Mouse (Mus musculus): ENCODE data around the gene Mzt1.
A peak's percentile ranks its signal among the peaks of the same experiment; 100 is the strongest.
"Not testable (repeated sequence)": the region's sequence is repeated elsewhere in the genome, so short reads cannot be mapped to it uniquely, and the experiment has no call there.

The Mzt1 gene

DNA sequence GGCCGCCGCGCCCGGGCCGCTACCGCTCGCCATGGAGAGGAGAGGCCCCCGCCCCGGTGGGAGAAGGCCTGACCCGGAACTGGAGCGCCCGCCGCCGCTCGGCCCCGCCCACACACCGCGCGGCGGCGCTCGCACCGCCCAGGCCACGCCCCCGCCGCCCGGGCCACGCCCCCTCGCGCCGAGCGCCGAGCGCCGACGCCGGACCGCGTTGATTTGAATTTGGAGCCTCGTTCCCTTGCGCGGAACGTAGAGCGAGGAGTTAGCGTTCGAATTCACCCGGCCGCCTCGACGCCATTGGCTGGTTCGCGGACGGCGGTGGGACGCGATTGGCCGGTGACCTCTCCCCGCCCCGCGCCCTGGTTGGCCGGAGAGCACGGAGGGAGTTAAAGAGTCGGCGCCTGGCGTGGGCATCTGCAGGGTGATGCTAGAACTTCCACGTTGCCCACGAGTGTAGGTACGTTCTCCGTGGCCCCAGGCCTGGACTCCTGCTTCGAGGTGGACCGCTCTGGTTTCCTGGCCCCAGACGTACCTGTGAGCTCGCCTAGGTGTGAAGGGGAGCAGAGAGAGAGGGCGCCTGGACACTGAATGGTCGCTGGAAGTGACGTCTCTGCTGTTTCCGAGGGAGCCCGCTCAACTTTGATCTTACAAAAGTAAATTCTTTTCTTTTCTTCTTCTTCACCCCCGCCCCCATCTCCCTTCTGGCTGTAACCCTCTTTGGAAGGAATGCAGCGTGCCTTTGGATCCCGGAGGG lies at the start of gene Mzt1, which contains the start of gene Bora:
Mzt1 (minus strand) TSS at position 104 of the 751 bp plus-strand sequence.
Bora (plus strand) TSS at position 192 of the 751 bp plus-strand sequence.
- DNase-seq, result peak; percentile 93 to 97

DNA sequence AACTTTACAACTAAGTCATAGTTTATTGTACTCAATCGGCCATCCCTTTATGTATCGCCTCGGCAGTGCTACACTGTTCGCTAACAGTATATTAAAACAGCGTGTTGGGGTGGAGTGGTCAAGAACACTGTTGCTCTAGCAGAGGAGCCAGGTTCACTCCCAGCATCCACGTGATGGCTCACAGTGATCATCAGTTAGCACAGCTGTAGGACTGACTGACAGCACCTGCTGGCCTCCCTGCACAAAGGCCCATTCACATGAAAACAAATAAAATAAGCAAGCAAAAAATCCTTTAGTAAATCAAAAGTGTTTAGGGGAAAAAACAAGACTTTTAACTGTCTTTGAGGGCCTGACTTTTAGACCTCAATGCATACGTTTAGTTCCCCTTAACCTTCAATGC lies 43.0 kb upstream of the Mzt1 start:
- DNase-seq, result no peak

GRCm38 (mm10) chr14:99071146-99071545 lies 25.2 kb upstream of the Mzt1 start:
- no peak for DNase-seq

GRCm38 (mm10) chr14:99063091-99063490 lies 17.2 kb upstream of the Mzt1 start:
- no peak for DNase-seq

DNA sequence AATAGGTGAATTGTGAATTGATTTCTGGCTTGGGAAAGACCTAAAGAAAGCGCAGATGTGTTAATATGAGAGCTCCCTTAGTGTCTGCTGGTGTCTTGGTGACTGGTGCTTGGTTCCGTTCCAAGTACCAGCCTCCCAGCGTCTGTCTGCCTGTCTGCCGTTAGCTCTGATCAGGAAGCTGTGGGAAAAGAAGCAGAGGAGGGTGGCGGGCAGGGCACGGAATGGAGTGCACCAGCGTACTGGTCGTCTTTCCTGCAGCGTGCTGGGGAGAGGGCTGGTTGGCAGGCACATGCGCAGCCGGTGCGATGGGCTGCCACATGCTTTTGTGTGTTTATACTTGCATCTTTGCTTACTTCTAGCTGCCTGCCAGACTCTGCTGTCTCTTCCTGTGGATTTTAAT lies 14.7 kb upstream of the Mzt1 start:
- no peak for DNase-seq

DNA sequence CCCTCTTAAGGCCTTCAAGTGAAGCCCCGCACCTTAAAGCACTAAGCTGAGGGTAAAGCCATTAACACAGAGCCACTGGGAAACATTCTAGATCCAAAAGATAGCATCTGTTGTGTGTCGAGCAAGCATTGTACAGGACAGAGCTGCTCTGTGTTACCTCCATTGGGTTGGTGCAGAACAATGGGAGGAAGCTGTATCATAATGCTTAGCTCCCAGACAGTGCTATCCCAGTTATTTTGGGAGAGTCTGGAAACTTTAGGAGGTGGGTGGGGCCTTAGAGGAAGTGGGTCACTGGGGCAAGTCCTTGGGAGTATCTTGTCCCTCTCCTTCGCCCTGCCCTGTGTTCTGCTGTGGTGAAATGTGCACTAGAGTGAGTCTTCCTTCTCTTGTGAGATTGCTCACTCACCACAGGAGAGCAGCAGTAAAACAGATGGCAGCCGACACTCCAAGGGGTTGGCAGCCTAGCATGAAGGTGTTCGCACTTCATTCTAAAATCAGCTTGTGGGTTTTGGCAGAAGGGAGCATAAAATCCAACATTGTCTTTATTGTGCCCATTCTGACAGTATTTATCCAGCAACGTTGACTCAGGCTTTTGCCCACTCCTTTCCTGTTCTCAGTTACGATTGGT lies 13.1 kb upstream of the Mzt1 start:
- DNase-seq, result no peak

DNA sequence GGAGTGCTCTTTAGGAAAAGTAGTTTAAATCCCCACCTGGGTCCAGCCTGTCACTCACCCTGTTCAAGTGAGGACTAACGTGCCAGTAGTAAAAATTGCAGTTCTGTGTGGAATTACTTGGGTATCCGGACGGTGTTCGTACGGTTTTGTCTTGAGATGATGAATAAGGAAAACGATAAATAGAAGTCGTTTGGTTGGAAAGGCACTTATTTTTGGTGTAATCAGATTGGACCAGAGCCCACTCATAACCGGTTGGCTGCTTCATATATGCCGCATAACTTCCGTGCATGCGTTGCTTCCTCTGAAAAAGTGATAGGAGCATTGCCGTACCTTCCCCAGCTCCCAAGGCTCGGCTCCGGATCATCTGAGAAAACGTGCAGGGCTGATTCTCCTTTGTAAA lies 848 bp upstream of the Mzt1 start:
- no peak for DNase-seq

GRCm38 (mm10) chr14:99045378-99046030 lies 430 bp downstream of the Mzt1 start:
- peak; percentile 30 to 66 for DNase-seq

DNA sequence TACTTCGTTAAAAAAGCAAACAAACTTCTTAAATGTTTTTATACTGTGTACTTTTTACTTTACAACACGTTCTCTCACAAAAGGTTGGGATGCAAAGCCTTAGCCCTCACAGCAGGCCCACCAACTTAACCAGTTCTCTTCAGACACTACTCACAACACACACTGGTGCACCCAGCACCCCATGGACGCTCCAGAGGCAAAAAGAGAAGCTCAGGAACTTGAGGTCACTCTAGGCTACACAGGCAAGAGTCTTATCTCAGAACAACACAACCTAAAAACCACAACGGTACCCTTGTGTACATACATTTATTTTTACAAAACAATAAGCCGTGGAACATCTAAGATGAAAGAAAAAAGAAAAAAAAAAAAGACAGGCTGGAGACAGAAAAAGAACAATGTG lies 1.2 kb downstream of the Mzt1 start:
- no peak for DNase-seq

DNA sequence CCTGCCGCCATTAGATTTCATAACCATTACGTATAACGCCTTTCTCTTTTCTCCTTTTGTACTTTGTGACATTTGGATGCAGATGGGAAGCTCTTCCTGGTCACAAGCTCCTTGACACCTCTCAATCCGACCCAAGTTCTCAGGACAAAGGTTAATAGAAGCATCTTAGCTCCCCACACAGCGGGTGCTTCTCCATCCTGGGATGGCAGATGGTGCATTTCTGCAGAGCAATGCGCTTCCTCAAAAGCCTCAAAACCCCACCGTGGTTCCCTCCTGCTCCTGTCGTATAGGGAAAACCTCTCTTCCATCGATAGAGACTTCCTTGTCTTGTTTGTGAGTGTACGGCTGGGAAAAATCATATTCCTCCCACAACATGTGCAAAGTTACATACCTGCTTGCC lies 1.8 kb downstream of the Mzt1 start:
- DNase-seq, result no peak

DNA sequence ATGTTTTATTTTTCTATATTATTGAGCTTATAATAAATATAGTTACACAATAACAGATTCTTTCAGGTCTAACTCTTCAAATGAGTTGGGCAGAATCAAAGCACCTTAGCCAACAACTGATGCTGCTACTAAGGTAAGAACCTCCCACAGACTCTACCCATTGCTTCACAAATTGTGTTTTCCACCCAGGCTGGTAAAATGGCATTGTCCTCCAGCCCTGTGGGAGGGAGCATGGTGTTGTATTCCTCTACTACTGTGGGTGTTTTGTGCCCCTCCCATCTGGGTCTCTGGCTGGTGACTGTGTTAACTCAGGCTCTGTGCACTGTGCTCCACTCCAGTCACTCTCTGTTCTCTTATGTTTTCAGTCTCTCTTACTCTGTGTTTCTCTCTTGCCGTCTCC lies 2.4 kb downstream of the Mzt1 start:
- DNase-seq, result no peak

GRCm38 (mm10) chr14:99041416-99041815 lies 4.5 kb downstream of the Mzt1 start:
- no peak for DNase-seq

DNA sequence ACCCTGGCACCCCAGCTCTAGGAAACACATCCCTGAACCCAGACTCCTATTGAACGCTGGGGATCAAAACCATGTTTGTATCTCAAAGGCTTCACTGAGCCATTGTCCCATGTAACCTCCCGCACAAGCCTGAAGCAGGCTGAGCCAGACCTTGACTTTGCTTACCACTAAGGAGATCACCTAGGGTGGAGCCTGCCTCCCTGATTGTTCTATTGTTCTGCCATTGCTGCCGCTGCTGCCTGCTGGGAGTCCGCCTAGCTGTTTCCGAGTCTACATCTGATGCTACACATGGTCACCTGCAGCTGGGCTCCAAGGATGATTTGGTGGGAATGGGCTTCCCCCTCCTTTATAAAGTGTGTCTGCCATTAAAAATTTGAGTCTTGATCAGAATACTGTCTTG lies 6.6 kb downstream of the Mzt1 start:
- DNase-seq, result not testable (repeated sequence)

DNA sequence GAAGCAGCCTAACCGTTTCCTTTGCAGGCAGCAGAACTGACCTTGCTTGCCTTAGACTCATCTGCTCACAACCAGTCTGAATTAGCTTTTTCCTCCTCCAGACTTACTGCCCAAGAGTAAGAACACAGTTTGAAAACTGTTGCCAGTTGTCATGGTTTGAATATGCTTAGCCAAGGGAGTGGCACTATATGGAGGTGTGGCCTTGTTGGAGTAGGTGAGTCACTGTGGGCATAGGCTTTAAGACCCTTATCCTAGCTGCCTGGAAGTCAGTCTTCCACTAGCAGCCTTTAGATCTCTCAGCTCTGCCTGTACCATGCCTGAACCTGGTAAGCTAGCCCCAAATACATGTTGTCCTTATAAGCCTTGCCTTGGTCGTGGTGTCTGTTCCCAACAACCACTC lies 8.2 kb downstream of the Mzt1 start:
- no peak for DNase-seq

DNA sequence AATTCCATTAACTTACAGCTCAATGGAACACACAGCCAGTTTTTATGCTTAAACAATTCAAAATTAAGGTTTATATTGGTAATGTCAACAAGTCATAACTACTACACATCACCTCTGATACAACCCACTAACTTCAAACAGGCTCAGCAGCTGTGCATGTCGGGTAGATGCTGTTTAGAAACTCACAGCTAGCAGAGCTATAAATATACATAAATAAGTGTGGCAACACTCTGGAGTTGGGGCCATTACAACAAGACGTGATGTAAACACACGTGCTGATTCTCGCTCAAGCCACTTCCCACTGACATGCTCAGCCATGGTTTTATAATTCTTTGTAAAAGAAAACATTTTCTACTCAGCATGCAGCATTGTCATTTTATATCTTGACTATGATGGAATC lies 9.9 kb downstream of the Mzt1 start:
- DNase-seq, result no peak

- not testable (repeated sequence) for DNase-seq
Measured at GRCm38 (mm10) chr14:99034851-99035250, 11.1 kb downstream of the Mzt1 start.

DNA sequence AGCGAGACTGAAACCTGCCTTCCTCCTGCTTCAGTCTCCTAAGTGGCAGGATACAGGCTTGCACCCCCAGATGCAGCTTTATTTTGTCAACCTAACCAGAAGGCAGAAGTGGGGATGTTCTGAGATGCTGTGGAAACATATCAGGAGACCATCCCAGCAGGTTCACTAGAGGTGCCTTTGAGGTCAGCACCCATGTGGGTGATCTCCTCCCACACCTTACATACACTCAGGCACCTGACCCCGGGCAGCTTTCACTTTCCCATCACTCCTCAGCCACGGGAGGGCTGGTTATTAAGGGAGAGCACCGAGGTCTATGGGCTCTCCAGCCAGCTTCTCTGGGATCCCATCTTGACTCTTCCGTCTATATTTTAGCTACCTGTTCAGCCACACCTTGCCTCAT lies 13.3 kb downstream of the Mzt1 start:
- DNase-seq, result no peak

DNA sequence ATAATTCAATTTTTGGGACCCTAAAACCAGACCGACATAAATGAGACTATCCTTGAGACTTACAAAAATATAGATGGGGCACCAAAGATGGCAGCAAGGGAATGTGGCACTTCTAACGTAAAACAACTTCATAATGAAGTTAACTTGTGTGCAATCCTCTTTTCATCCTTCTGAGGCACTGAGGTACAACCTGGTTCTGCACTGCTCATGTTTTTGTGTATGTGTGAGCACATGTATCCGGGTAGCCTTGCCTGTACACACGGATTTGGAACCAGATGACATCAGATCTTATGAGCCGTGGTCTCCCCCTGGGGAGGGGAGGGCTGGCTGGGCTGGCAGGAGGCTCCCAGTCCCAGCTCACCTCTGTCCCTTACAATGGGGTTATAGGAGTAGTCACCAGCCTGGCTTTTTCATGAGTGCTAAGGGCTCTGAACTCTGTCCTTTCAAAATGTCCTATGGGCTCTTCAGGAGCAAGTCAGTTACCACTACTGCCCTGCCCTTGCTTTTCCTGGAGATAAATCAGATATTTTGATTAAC lies 14.5 kb downstream of the Mzt1 start:
- no peak for DNase-seq

DNA sequence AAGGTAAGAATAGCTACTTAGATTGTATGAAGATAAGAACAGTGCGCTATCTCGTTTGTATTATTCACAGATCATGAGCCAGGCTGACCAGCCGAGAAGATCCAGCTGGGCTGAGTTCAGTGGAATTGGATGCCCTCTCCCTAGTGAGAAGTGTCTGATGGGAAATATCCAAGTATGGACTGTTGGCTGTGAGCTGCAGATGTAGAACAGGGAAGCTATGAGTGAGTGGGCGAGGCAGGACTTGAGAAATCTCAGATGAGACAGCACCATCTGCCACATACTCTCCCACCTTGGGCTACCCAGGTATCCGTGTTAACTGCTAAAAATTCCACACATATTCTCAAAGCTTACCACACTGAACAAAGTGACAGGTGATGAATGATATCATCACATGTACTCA lies 15.9 kb downstream of the Mzt1 start:
- DNase-seq, result no peak

DNA sequence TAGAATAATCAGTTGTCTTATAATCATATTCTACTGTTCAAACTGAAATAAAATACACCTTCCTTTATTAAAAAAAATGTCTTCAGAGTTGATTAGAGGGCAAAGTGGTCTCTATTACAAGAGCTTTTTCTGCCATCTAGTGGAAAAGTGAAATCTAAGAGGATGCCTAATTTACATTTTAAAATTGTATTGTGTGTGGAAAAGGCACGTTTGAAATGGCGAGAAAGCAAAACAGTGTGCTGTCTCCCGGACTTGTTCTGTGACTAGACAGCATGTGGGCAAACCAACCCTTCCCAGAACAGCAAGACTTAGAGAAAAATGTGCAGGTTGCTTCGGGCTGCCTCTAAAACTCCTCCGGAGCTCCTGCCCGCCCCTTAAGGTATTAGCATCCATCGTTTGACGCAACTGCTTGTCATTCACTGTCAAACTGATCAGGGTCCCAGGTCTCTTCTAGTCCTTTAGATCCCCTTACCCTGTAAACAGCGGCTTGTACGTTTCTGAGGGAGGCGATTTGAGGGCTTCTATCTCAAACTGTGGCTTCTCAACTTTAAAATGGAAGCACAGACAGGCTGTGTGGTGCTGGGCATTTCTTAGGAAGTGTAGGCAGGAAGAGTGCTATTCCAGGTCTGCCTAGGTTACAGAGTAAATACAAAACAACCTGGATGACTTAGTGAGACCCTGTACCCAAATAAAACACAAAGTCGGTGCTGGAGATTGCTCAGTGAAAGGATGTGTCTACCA lies 23.4 kb downstream of the Mzt1 start:
- DNase-seq, result no peak

- no peak for DNase-seq
Measured at GRCm38 (mm10) chr14:99019136-99019808, 26.7 kb downstream of the Mzt1 start.

DNA sequence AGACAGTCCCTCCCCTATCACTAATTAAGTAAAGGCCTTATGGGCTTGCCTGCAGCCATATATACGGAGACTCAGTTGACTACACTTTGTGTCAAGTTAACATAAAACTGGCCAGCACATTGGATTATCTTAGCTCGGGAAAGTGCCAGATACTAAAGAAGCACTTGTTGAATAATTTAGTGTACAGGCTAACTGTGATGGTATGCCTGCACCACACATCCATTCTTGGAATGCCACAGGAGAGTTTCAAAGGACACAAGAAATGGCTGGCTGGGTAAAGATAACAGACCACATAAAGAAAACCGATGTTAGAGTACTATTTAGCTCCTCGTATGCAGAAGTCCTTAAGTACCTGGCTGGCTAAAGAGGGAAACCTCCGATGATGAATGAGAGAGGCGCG lies 27.2 kb downstream of the Mzt1 start:
- no peak for DNase-seq

GRCm38 (mm10) chr14:99010920-99011313 lies 35.0 kb downstream of the Mzt1 start:
- DNase-seq, result no peak
